ENCODE assay signal across 16 mouse cellular contexts in genomic region chr4:75449478-75449877, GRCm38 (mm10).
"Had no signal": no experiment of that assay in that cellular context is flagged by ENCODE, and none has a peak within 500 bp of the region (broad histone marks: within the 10 kb centered on the region; RNA-seq: fewer than 3 reads in every experiment).

No protein-coding gene starts in this region.

- DNase-seq: retina, postnatal 1 day; right cerebral cortex, adult 18-20 months; right cerebral cortex, postnatal 14 days; right cerebral cortex, postnatal 25 days; right cerebral cortex, postnatal 4 days; spleen, adult 18-20 months; thymus, adult 18-20 months; thymus, adult 2 months; thymus, postnatal 14 days; thymus, postnatal 25 days; thymus, postnatal 36 days; thymus, postnatal 4 days had no signal

- H3K36me3 ChIP-seq: neural tube, embryonic 13.5 days; neural tube, embryonic 15.5 days; stomach, embryonic 15.5 days had no signal

- H3K4me3 ChIP-seq: neural tube, embryonic 13.5 days; neural tube, embryonic 15.5 days; stomach, embryonic 15.5 days had no signal

- H3K9me3 ChIP-seq: neural tube, embryonic 13.5 days; neural tube, embryonic 15.5 days; stomach, embryonic 15.5 days had no signal

- H3K9ac ChIP-seq: neural tube, embryonic 13.5 days; neural tube, embryonic 15.5 days; stomach, embryonic 15.5 days had no signal

- H3K27ac ChIP-seq: neural tube, embryonic 13.5 days; neural tube, embryonic 15.5 days; stomach, embryonic 15.5 days; stomach, postnatal 0 days had no signal

- H3K4me2 ChIP-seq: neural tube, embryonic 13.5 days; neural tube, embryonic 15.5 days; stomach, embryonic 15.5 days had no signal

- H3K4me1 ChIP-seq: neural tube, embryonic 13.5 days; neural tube, embryonic 15.5 days; stomach, embryonic 15.5 days had no signal

- H3K27me3 ChIP-seq: neural tube, embryonic 13.5 days; neural tube, embryonic 15.5 days; stomach, embryonic 15.5 days had no signal
